Mouse (Mus musculus) gastrocnemius, postnatal 4 days (tissue): Measurements from ENCODE around the gene Abca4. TPM values are rescaled to one million over a fixed set of nuclear protein-coding genes. Genes with fewer than 3 reads are reported as not detected.

ENCODE experiments used
- DNase-seq, 2 experiments: peaks; one replicate each; pipeline ENCODE4 v3.0.0; 2021 to 2022; ENCODE audit warnings: low spot score in 2 of 2, mixed read lengths in 2 of 2
- total RNA-seq, 2 experiments: library from RNA; stranded (reverse); gene quantifications; 2 replicates each; pipeline ENCODE4 v1.2.3; 2021

Gene Abca4
- total RNA-seq, 2 experiments from 2014 or later: 1.9 to 2.9 TPM

DNA sequence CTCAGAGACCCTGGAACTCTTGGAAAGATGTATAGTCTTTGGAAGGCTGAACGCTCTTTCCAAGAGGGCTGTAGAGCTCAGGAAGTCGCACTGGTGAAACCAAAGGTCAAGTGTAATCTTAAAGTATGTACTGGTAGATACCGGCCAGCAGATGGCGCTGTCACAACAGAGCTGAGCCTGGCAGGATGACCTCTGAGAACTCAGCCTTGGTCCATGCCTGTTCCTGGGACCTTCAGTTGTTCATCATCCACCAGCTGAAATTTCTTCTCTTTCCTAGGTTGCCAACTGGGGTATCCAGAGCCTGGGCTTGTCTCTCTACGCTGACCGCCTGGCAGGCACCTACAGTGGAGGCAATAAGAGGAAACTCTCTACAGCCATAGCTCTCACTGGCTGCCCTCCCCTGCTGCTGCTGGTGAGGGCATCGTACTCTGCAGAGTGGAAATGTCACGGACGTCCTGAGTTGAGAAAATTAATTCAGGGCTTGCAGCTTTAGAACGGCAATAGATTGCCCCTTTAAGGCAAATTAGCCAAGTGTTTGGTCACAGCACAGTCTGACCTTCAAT is 125.5 kb downstream of the Abca4 start:
- peak; percentile 38 to 68 for DNase-seq

- no peak for DNase-seq
Observed at GRCm38 (mm10) chr3:122170621-122171309, 126.5 kb downstream of the Abca4 start.

GRCm38 (mm10) chr3:122173526-122174150 is 129.4 kb downstream of the Abca4 start:
- DNase-seq: no peak

- no peak for DNase-seq
Observed at GRCm38 (mm10) chr3:122176018-122176417, 131.8 kb downstream of the Abca4 start.

- DNase-seq: no peak
Observed at GRCm38 (mm10) chr3:122176706-122177390, 132.6 kb downstream of the Abca4 start.

- no peak for DNase-seq
Observed at GRCm38 (mm10) chr3:122184109-122184508, 139.9 kb downstream of the Abca4 start.

- DNase-seq: no peak
Observed at GRCm38 (mm10) chr3:122186975-122187374, 142.7 kb downstream of the Abca4 start.

DNA sequence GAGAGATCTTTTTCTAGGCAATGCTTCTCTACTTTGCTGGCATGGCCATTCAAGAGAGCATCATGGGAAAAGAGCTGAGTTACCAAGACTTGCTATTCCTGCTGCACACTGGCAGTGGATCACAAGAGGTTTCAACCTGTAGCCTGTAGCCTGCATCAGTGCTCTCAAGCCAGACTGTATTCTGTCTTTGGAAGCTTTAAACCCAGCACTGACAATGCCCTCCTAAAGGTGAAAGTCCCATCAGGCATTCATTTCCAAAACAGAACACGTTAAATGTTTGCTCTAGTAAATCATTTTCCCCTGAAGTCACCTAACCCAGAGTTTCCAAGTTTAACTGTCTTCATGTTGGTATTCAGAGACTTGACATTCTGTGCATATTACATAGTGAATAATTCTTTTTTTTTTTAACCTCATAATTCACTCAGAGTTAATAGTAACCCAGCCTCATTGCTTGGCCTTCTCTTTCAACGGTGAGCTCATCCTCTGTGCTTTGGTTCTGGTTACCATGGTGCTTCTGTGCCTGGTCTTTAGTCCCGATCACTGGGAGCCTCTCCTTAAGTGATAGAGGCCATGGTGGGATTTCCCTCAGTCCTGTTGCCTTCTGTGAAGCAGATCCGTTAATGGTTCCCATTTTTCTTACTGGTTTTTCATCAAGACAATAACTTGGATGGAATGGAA is 152.5 kb downstream of the Abca4 start:
- DNase-seq: no peak

DNA sequence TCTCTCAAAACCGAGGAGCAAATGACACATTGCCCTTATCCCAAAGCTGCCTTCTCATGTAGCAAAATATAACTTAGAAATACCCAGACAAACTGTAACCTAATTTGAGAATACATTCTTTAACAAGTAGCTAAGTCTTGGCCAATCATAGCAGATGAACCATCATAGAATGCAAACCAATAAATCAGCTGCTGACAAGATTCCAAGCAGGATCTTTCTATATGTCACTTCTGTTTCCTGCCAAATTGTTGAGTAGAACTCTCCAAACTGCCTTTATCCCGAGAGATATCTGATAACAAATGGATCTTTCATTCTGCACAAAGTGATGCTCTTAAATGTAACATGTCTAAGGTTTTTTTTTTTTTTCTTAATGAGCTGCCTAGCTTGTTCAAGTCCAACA is 154.3 kb downstream of the Abca4 start:
- DNase-seq: no peak

GRCm38 (mm10) chr3:122198966-122199381 is 154.7 kb downstream of the Abca4 start:
- DNase-seq: no peak

GRCm38 (mm10) chr3:122199600-122199999 is 155.4 kb downstream of the Abca4 start:
- no peak for DNase-seq

DNA sequence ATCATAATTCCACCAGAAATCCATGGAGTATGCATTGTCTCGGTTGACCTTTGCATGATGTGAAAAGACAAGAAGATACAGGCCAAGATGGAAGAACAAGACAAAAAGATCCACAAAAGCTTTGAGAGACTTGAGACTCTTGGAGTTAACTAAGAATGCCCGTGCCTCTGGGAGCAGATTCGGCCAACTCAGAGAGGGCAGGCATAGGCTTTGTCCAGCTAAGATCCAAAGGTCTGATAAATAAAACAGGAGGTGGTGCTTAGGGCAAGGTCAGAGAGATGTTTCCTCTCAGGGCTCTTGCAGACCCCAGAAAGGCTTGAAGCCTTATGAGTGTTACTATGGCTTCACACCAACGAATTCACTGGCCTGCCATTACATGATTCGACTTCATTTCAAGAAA is 155.8 kb downstream of the Abca4 start:
- DNase-seq: no peak

GRCm38 (mm10) chr3:122200447-122200846 is 156.2 kb downstream of the Abca4 start:
- no peak for DNase-seq

DNA sequence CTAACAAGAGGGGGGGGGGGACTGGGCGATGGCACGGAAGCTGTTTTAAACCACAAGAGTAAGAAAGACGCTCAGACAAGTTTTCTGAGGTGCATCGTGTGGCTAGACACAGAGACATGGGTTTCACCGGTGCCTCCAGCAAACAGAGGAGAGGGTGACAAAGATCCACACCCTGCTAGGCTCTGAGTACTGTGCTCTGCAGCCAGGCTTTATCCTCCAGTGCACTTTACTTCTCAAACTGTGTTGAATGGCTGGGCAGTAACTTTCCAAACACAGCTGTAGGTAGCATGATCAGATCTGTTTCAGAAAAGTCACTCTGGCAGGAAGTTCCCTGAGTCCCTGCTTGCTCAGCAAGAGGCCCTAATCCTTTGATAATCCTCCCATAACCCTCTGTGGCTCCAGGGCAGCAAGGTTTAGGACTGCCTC is 158.1 kb downstream of the Abca4 start:
- DNase-seq: no peak

- DNase-seq: no peak
Observed at GRCm38 (mm10) chr3:122203675-122204329, 159.6 kb downstream of the Abca4 start.

- no peak for DNase-seq
Observed at GRCm38 (mm10) chr3:122205753-122206152, 161.5 kb downstream of the Abca4 start.

DNA sequence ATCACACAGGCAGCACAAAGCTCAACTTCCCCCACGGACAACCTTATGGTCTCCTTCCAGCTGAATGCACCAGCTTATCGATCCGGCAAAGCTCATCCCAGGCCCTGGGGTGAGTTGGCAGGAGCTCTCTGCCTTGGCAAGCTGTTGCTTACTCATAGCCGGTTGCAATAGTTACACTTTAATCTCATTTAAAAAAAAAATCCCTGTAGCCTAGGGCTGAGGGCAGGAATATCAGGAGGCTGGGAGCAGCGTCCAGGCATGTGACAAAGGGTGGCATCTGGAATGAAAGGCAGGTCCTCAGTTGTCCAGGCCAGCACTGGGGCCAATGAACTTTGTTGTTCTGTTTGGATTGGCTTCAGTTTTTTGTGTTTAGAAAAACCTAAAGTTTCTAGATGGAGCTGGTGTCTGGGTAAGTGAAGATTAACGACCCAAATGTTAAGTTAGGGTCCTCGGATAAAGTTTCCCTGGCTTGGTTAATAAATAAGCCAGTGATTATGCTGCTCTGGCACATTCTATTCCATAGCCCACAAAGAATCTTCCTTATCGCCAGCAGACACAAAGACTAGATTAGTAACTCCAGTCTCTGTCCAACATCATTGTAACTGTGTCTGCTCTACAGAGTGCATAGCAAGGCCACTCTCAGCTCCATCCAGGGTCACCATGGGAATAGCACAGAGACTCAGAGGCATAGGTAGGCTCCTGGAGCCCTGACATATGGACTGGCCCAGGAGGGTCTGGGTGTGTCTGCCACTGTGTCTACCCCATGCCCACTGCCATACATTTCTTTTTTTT is 162.2 kb downstream of the Abca4 start:
- no peak for DNase-seq

GRCm38 (mm10) chr3:122207766-122208165 is 163.5 kb downstream of the Abca4 start:
- DNase-seq: no peak

- DNase-seq: no peak
Observed at GRCm38 (mm10) chr3:122208296-122209225, 164.3 kb downstream of the Abca4 start.
